Mouse (Mus musculus) adrenal gland, postnatal 4 days (tissue): ENCODE measurements at regions not wholly inside any gene's neighbourhood (a gene's known extent, or its start where the extent isn't known, plus 50 kb on each side); places are given as distances from the start of the nearest gene placed in this dataset.

Experiments used
- DNase-seq, 2 experiments: peaks; one replicate each; pipeline ENCODE4 v3.0.0; 2021 to 2022; ENCODE audit warnings: low spot score in 2 of 2, mixed read lengths in 2 of 2

DNA sequence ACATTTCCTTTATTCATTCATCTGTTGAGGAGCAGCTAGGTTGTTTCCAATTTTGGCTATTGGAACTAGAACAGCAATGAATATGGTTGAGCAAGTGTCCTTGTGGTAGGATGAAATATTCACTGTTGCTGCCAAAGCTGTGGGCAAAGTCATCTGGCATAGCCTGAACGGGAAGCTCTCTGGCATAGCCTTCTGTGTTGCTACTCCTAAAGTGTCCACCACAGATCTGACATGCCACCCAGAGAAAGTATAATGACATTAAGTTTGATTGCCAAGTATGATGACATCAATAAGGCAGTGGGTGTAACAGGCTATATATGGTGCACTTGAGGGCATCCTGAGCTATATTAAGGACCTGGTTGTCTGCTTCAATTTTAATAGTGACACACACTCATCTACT is 113.7 kb upstream of the Adamts5 start:
- no peak for DNase-seq

DNA sequence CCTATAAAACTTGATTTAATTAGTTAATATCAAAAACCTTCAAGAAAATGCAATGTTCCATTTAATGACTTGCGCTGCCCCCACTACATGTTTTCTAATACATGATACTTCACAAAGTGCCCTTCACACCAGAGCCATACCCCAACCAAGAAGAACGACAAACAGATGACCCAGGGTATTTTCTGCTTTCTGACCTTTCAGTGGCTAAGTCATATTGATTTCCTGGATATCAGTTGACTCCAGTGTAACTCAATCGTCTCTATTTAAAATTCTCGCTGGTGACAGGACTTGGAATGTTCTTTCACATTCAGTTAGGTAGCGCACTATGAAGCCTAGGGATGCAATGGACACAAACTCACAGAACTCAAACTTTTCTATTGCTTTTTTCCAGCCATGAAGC is 109.4 kb upstream of the Adamts5 start:
- no peak for DNase-seq

DNA sequence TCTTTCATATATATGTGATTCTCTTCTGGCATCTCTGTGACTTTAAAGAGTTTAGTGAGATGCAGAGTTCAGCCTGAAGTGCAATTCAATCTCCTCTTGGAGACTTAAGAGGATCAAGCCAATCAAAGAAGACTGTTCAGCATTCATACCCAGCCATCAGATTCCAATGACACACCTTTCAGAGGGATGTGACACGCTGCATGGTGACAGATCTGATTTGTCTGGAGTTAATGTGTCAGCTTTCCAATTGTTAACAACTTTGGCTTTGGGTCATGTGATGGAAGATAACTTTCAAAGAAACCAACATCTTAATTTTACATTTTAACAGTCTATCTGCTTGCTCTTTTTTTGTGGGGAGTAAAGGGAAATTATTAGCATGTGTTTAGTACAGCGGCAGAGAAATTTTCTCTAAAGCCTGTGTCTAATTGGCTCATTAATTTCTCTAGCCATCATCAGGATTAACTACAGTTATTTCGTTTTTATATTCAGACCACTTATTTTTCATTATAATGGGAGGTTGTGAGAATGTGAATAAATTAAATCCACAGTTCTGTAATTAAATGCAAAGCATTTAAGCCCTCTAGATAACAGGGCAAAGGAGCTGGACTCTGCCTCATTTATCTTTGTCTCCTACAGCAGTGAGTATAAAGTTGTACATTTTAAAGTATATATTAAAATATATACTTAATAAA is 108.2 kb upstream of the Adamts5 start:
- DNase-seq = no peak

DNA sequence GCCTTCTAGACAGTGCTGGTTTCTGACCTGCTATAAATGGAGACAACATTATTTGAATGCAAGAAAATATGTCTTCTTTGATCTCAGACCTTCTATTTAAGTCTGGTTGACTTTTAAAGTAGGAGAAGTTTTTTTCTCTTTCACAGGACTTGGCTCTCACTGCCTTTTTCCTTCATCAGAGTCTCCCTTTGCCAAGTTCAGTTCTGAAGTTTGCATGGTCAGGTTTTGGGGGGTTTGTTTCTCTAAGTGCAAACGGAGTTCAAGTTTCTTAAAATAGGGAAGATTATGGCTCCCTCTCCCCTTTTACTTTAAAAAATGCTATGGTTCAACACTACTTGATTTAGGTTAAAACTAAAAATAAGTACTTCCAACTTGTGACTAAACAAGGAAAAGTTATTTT is 106.2 kb upstream of the Adamts5 start:
- no peak for DNase-seq

DNA sequence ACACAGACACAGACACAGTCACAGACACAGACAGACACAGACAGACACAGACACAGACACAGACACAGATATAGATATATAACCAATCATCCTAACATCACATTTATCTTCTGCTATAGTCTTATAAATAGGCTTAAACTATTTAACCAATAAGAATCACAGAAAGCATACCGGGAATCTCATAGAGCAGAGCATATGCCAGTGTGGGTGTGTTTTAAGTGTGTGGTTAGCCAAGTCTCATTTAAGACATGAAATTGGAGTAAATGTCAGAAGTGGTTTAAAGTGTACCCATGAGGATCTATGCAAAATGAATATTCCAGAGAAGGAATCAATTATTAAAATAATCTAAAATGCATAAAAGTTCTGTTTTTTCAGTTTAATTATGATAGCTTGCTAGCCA is 99.2 kb upstream of the Adamts5 start:
- no peak for DNase-seq

DNA sequence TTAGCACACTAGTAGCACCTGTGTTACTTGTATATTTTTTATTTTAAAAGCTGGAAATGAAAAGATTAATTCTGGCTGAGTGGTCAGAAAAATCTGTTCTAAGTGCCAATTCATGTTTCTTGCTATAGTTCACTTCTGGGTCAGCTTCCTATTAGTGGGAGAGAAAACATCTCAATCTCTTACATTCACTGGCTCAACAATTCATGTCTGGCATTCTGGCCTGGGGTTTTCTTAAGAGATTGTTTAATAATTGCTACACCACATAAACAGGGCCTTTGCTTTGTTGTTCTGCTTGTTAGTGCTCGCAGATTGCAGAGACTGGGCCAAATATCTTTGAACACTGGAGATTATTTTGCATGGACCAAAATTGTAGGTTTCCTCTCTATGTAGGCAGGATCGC is 84.2 kb upstream of the Adamts5 start:
- DNase-seq = no peak

DNA sequence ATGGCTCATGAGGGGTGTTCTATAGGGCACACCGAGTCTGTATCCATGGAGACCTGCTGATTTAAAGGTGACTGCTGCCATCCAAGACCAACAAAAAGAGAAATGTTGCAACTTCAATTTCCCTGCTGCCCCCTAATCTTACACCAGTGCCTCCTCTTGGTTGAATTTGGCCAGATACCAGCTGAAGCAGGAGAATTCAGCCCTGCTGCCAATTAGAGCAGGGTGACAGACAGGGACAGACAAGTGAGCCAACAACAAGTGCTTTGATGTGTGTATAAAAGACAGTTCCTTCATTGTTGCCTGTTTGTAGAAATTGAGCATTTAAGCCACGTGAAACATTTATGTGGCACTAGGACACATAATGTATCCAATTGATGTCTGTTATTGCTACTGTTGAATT is 75.5 kb upstream of the Adamts5 start:
- no peak for DNase-seq

DNA sequence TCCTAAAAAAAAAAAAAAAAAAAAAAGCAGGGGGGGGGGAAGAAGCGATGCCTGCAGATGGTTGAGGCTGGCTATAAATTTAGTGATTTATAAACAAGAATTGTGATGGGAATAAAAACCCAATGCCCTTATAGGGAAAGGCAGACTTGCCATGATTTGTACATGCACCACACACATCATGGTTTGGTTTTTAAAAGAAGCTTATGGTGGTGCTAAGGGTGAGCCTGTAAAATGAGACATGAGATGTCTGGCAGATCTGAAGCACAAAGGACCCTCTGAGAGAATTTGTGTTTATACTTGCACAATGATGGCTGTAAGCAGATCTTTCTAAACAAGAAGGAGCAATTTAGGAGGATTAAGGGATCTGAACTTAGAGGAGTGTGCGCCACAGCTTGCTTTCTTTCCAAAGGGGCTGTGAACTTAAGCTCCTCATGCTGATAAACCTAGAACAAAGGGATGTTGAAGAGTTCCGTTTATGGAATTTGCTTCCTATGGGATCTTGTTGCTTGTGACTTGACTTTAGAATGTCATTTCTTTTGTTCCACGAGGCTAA is 65.3 kb upstream of the Adamts5 start:
- DNase-seq = no peak

DNA sequence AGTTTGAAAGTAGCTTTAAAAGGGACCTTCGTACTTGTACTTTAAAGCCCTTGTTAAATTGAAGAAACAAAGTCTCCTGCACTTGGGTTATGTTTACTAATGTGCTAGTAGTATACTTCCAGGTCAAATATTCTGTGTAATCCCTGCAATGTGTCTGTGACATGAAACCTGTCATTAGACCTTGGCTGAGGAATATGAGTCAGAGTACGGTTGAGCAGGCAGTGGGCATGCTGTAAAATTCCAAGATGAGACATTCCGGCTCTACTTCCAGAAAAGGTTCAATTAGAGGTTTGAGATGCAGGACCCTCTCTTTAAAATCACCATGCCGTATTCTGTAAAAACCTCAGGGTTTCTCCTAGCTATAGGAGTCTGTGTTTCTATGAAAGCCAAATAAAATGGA is 64.6 kb upstream of the Adamts5 start:
- DNase-seq = no peak

DNA sequence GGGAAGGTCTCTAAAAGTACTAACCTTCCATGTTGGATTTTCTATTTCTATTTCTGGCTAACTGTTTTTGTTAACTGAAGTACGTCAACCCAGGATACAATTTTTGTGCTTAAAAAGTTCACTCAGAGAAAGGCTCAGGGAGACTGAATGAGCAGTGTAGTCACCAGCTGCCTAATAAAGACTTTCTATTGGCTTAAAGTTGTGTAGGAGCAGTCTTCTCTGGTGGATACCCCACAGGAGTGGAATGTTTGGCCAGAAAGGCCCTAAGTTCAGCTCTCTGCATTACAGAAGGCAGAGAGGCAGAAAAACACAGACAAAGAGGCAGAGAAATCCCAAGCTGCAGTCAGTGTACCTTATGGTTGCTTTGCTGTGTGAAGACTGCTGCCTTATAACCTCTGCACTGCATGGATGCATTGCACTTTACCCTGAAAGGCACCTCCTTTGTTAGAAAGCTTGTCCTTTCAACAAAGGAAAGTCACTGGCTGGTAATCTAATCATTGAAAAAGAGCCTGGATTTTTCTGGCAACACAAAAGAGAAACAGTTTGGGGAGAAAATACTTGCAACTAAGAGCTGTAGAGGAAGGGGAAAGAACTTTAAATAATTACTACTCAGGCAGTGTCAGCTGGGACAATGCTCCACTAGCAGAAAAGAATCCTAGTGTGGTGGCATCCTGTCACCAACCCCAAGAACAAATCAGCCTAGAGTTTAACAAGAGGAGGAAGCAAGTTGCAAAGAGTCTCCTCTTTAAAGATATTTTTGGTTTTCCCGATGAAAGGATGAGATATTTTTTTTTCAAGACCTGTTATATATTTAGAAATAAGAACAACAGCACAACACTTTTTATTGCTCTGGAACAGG is 63.0 kb upstream of the Adamts5 start:
- DNase-seq = no peak

DNA sequence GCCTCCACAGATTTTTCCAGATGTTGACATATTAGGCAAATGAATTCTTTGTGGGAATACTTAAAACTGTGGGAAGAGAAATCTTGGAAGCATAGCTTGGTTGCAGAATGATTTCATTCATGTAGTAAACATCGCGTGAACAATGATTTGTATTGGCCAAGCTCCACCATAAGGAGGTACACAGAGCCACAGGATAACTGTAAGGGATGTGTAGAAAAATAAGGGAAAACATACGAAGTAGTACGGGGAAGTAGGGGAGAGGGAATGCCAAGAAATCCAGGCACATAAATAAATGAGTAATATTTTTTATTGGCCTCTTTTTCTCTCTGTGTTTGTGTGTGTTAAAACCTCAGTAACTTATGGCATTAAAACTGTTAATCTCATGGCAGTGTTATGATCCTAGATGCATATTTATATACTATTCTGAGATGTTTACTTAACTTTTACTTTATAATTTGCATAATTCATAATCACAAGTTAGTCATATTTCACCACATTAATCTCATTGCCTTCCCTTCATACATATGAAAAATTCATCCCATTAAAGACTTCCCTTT is 54.5 kb upstream of the Adamts5 start:
- DNase-seq = no peak

DNA sequence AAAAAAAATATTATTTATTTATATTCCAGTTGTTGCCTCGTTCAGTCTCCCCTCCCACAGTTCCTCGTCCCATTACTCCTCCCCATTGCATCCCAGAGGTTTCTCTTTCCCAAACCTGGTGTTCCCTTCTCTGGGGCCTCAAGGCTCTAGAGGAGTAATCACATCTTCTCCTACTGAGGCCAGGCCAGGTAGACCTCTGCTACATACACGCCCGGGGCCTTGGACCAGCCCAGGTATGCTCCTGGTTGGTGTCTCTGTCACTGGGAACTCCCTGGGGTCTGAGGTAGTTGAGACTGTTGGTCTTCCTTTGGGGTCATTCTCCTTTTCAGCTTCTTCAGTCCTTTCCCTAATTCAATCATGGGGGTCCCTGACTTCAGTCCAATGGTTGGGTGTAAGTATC is 50.0 kb upstream of the Adamts5 start:
- DNase-seq = no peak
